Mouse (Mus musculus): Measurements from ENCODE around the gene Raver2. TPM values are rescaled to one million over a fixed set of nuclear protein-coding genes. Genes with fewer than 3 reads are reported as not detected.

Gene Raver2
- total RNA-seq, 2 experiments from 2014 or later: 60.7 to 63.7 TPM

- DNase-seq (ENCODE audit: low spot score in 2 of 2): no peak
Observed at GRCm38 (mm10) chr4:101172738-101173137, 104.0 kb downstream of the Raver2 start.

- DNase-seq (ENCODE audit: low spot score in 2 of 2): no peak
Observed at GRCm38 (mm10) chr4:101174916-101175625, 106.3 kb downstream of the Raver2 start.

- DNase-seq (ENCODE audit: low spot score in 2 of 2): no peak
Observed at GRCm38 (mm10) chr4:101176123-101176522, 107.3 kb downstream of the Raver2 start.

GRCm38 (mm10) chr4:101177796-101178195 is 109.0 kb downstream of the Raver2 start:
- no peak for DNase-seq (ENCODE audit: low spot score in 2 of 2)

GRCm38 (mm10) chr4:101179076-101179475 is 110.3 kb downstream of the Raver2 start:
- no peak for DNase-seq (ENCODE audit: low spot score in 2 of 2)

GRCm38 (mm10) chr4:101179836-101180235 is 111.1 kb downstream of the Raver2 start:
- DNase-seq (ENCODE audit: low spot score in 2 of 2): no peak

GRCm38 (mm10) chr4:101180681-101181080 is 111.9 kb downstream of the Raver2 start:
- no peak for DNase-seq (ENCODE audit: low spot score in 2 of 2)

- no peak for DNase-seq (ENCODE audit: low spot score in 2 of 2)
Observed at GRCm38 (mm10) chr4:101182603-101183011, 113.8 kb downstream of the Raver2 start.

GRCm38 (mm10) chr4:101185216-101185615 is 116.4 kb downstream of the Raver2 start:
- DNase-seq (ENCODE audit: low spot score in 2 of 2): no peak

- peak in 1 of 2 experiments; percentile 23 for DNase-seq (ENCODE audit: low spot score in 2 of 2)
Observed at GRCm38 (mm10) chr4:101186591-101186990, 117.8 kb downstream of the Raver2 start.

- no peak for DNase-seq (ENCODE audit: low spot score in 2 of 2)
Observed at GRCm38 (mm10) chr4:101187381-101187780, 118.6 kb downstream of the Raver2 start.

GRCm38 (mm10) chr4:101192241-101192976 is 123.6 kb downstream of the Raver2 start:
- DNase-seq (ENCODE audit: low spot score in 2 of 2): no peak

- no peak for DNase-seq (ENCODE audit: low spot score in 2 of 2)
Observed at GRCm38 (mm10) chr4:101194170-101194569, 125.4 kb downstream of the Raver2 start.

GRCm38 (mm10) chr4:101196407-101196806 is 127.6 kb downstream of the Raver2 start:
- DNase-seq (ENCODE audit: low spot score in 2 of 2): no peak

- no peak for DNase-seq (ENCODE audit: low spot score in 2 of 2)
Observed at GRCm38 (mm10) chr4:101197421-101198170, 128.8 kb downstream of the Raver2 start.

- DNase-seq (ENCODE audit: low spot score in 2 of 2): peak; percentile 28 to 75
Observed at GRCm38 (mm10) chr4:101198333-101198732, 129.6 kb downstream of the Raver2 start.

- DNase-seq (ENCODE audit: low spot score in 2 of 2): no peak
Observed at GRCm38 (mm10) chr4:101199433-101200081, 130.8 kb downstream of the Raver2 start.
